Mouse (Mus musculus) heart, adult 2 months (tissue): ENCODE measurements around the gene Aldh3b3. TPM values are rescaled to one million over a fixed set of nuclear protein-coding genes. Genes with fewer than 3 reads are reported as not detected.

ENCODE experiments used
- DNase-seq, 2 experiments: peaks; one replicate each; pipeline ENCODE4 v3.0.0; 2021
- H3K27ac ChIP-seq: fragments of 200-600 bp; 2 replicates; pipeline ENCODE4 v1.8.1; 2022
- H3K27me3 ChIP-seq: fragments of 200-500 bp; 2 replicates; pipeline ENCODE4 v1.6.1; 2012; ENCODE audit warnings: mild to moderate bottlenecking, low read length, inconsistent platforms, mixed read lengths; ENCODE audit not compliant: control insufficient read depth, insufficient read depth
- H3K36me3 ChIP-seq: fragments of 200-500 bp; 2 replicates; pipeline ENCODE4 v1.6.1; 2012; ENCODE audit warnings: low read length, inconsistent platforms; ENCODE audit not compliant: control insufficient read depth, insufficient read depth
- H3K4me1 ChIP-seq: fragments of 200-500 bp; 2 replicates; pipeline ENCODE4 v1.6.1; 2011; ENCODE audit warnings: low read length; ENCODE audit not compliant: control insufficient read depth, insufficient read depth
- H3K4me3 ChIP-seq: fragments of 200-600 bp; 2 replicates; pipeline ENCODE4 v1.8.1; 2022
- H3K79me2 ChIP-seq: fragments of 200-500 bp; replicated peaks from 2 replicates; pipeline ENCODE4 v1.6.1; 2012; ENCODE audit warnings: mild to moderate bottlenecking, inconsistent platforms, low read length, moderate library complexity, mixed read lengths; ENCODE audit not compliant: control insufficient read depth, insufficient read depth
- H3K9ac ChIP-seq: fragments of 200-500 bp; 2 replicates; pipeline ENCODE4 v1.6.1; 2012; ENCODE audit warnings: low read depth, mild to moderate bottlenecking, control low read depth, inconsistent platforms, low read length, mixed read lengths
- CTCF ChIP-seq: fragments of 200-600 bp; IDR thresholded peaks from 2 replicates; pipeline ENCODE4 v1.8.1; 2022; ENCODE audit warnings: antibody characterized with exemption, mild to moderate bottlenecking, moderate library complexity
- EP300 ChIP-seq: fragments of 200-500 bp; IDR thresholded peaks from 2 replicates; pipeline ENCODE4 v1.6.1; 2011; ENCODE audit warnings: low read depth, low read length, control low read depth; ENCODE audit not compliant: insufficient read depth
- POLR2A ChIP-seq: fragments of 200-500 bp; IDR thresholded peaks from 2 replicates; pipeline ENCODE4 v1.6.1; 2011; ENCODE audit warnings: mild to moderate bottlenecking, low read depth, low read length, control low read depth; ENCODE audit not compliant: insufficient read depth
- WGBS: fragments of 180-500 bp; shearing (Covaris S2); methylation state at CpG from one replicate; pipeline ENCODE4 v1.1.7; 2018; 5-methylcytosine and 5-hydroxymethylcytosine counted together
- intact Hi-C: fragments of 180-260 bp; cut with DNase I; formaldehyde crosslinking; loops from one replicate; pipeline ENCODE4 v1.15.1; 2025
- polyA plus RNA-seq: library from polyadenylated mRNA; depleted of rRNA; stranded (reverse); fragments of >200 nt; gene quantifications from 2 replicates; pipeline ENCODE4 v1.2.3, GENCODE M21; 2012
- total RNA-seq, 2 experiments: library from RNA; stranded (reverse); gene quantifications; 2 replicates each; pipeline ENCODE4 v1.2.3; 2021

Aldh3b3 gene
- total and polyA plus RNA-seq, 3 experiments, result 0.39 to 2.8 (median 0.61) TPM

DNA sequence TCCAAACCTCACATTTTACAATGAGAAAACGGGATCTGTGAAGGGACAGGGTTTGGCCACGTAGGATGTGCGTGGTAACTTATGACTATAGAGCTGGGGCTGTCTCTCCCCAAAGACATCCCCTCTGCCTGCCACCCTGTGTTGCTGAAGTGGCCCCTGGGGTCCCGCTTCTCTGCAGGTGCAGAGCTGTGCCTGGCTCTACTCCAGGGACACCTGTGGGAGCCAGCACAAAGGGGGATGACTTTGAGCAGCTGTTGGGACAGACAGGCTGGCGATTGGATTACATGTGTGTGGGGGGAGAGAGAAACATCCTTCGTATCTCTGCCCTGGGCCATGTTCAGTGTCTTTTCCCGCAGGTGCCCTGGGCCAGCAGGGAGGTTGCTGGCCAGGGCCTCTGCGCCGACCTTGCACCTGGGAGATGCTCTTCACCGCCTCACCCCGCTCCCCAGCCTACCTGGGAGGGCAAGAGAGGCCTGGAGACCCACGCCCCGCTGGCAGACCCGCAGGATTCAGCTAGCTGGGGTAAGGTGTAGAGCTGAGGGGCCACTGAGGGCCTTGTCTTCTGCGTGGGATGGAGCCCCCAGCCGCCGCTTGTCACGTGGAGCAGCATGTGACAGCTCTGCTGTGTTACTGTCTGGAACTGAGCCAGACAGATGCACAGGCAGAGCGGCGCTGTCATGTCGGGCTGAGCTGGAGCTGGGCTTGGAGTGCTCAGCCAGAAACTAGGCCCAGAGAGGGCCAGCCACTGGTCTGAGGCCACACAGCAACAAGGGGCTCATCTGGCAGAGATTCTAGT is 28.0 kb upstream of the Aldh3b3 start:
- Histone ChIP-seq H3K27ac (peak overlapping the region; percentile 84), H3K9ac (peak overlapping the region; percentile 22; the same call in 1 of the 2 replicates), H3K79me2 (no peaks in the 10 kb centered on the region), H3K27me3 (no peaks in the 10 kb centered on the region), H3K4me3 (no peak overlapping the region), H3K4me1 (peaks cover 20% of the 10 kb centered on the region), H3K36me3 (no peaks in the 10 kb centered on the region)
- intact Hi-C loops, result loop anchor here (5.0 kb wide), 1 partner anchor 78 kb away; the partner anchor contains the start of gene Chka
- peak; percentile 26 to 39 for DNase-seq
- WGBS, result 51% methylated on average over 21 of the region's 21 CpGs
- TF ChIP-seq CTCF, result no peak
- TF ChIP-seq POLR2A, result no peak
- TF ChIP-seq EP300, result no peak

DNA sequence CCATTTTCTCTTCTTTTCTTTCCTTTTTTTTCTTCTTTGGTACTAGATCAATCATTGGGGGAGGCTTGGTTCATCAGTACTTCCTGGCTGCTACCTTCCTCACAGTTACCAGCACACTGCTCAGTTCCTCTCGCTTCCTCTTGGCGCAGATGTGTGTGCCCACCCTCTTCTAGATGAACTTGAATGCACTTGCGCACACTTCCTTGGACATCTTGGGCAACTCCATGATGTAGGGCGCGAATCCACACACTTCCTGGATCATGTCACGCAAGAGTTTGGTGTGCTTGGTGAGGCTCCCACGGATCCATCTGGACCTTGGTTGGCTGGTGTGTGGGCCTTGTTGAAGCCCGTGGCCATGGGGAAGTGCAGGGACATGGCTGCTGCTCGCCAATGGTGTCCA is 26.7 kb upstream of the Aldh3b3 start:
- peaks cover 20% of the 10 kb centered on the region for H3K4me1 ChIP-seq
- no peaks in the 10 kb centered on the region for H3K27me3 ChIP-seq
- 0 out of 2 replicates have a peak, but pooled peaks have one; percentile 19 for TF ChIP-seq EP300
- no peak for TF ChIP-seq CTCF
- H3K27ac ChIP-seq, result no peak overlapping the region
- no peaks in the 10 kb centered on the region for H3K79me2 ChIP-seq
- H3K4me3 ChIP-seq, result no peak overlapping the region
- no peaks in the 10 kb centered on the region for H3K36me3 ChIP-seq
- DNase-seq, result peak in 1 of 2 experiments; percentile 60
- intact Hi-C loops, result loop anchor here (5.0 kb wide), 1 partner anchor 79 kb away; the partner anchor contains the start of gene Chka
- H3K9ac ChIP-seq, result no peak overlapping the region
- WGBS, result 90% methylated on average over 9 of the region's 9 CpGs

GRCm38 (mm10) chr19:3935032-3935895 is 23.2 kb upstream of the Aldh3b3 start, which contains the start of gene Unc93b1:
Unc93b1 (plus strand) TSS chr19:3935186.
- Histone ChIP-seq H3K27ac (peak within 1 kb of the TSS; percentile 76), H3K9ac (peak within 1 kb of the TSS; percentile 69), H3K4me1 (peaks cover 7% of the 10 kb centered on the region), H3K36me3 (no peaks in the 10 kb centered on the region), H3K27me3 (no peaks in the 10 kb centered on the region), H3K4me3 (peak within 1 kb of the TSS; percentile 70), H3K79me2 (no peaks in the 10 kb centered on the region)
- intact Hi-C loops, result no loop called here
- 9% methylated on average over 42 of the region's 42 CpGs for WGBS
- peak; percentile 80 to 85 for DNase-seq
- TF ChIP-seq EP300 (peak; percentile 51; the same call in 1 of the 2 replicates), CTCF (no peak), POLR2A (peak; percentile 76)

GRCm38 (mm10) chr19:3935896-3936850 is 22.3 kb upstream of the Aldh3b3 start:
- no peak for TF ChIP-seq CTCF
- TF ChIP-seq EP300, result peak; percentile 76; the same call in 1 of the 2 replicates
- peak; percentile 55 for TF ChIP-seq POLR2A
- no peaks in the 10 kb centered on the region for H3K79me2 ChIP-seq
- peak; percentile 77 to 85 for DNase-seq
- H3K27ac ChIP-seq, result peak overlapping the region; percentile 76
- H3K36me3 ChIP-seq, result no peaks in the 10 kb centered on the region
- intact Hi-C loops, result no loop called here
- peaks cover 6% of the 10 kb centered on the region for H3K4me1 ChIP-seq
- peak overlapping the region; percentile 69 for H3K9ac ChIP-seq
- H3K27me3 ChIP-seq, result no peaks in the 10 kb centered on the region
- 11% methylated on average over 22 of the region's 22 CpGs for WGBS
- H3K4me3 ChIP-seq, result peak overlapping the region; percentile 70

- H3K4me3 ChIP-seq, result no peak overlapping the region
- H3K36me3 ChIP-seq, result no peaks in the 10 kb centered on the region
- H3K27ac ChIP-seq, result no peak overlapping the region
- intact Hi-C loops, result no loop called here
- no peak overlapping the region for H3K9ac ChIP-seq
- no peaks in the 10 kb centered on the region for H3K27me3 ChIP-seq
- no peak for TF ChIP-seq CTCF
- no peak for TF ChIP-seq EP300
- TF ChIP-seq POLR2A, result no peak
- 87% methylated on average over 7 of the region's 7 CpGs for WGBS
- H3K79me2 ChIP-seq, result no peaks in the 10 kb centered on the region
- no peaks in the 10 kb centered on the region; the same call in 1 of the 2 replicates for H3K4me1 ChIP-seq
- no peak for DNase-seq
Measured at GRCm38 (mm10) chr19:3942315-3942714, 16.1 kb upstream of the Aldh3b3 start.
